ENCODE assay signal across 19 mouse cellular contexts in the genomic region with DNA sequence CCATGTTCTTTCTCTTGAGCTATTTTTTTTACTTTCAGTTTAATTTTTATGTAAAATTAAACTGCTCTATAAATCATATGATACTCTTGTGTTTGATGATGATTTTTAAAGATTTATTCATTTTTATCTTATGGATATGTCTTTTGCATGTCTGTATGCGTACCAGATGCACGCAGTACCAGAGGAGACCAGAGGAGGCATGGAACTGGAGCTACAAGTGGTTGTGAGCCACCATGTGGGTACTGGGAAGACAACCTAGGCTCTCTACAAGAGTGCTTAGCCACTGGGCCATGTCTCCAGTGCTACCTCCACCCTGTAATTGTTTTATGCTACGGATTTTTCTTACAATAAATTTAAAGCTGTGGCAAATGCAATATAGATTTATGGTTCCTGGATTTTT.
DNase-seq lines count a peak whose midpoint lies in the region; ATAC-seq and TF ChIP-seq lines count a peak whose summit lies in the region.
"Had no signal": no experiment of that assay in that cellular context is flagged by ENCODE, and none has a peak within 500 bp of the region (broad histone marks: within the 10 kb centered on the region; RNA-seq: fewer than 3 reads in every experiment).

No protein-coding gene starts in this region.

- no peak overlapping the region for H3K27ac ChIP-seq in heart, adult 2 months
- no peak overlapping the region for H3K27ac ChIP-seq in lung, postnatal 0 days (ENCODE audit: low read length)
- H3K27ac ChIP-seq in ES-E14 (ENCODE audit: insufficient read depth, low read depth, low read length, poor library complexity, severe bottlenecking), result no peak overlapping the region
- H3K27ac ChIP-seq: hindbrain, embryonic 12.5 days; macrophage; midbrain, embryonic 12.5 days; neural tube, embryonic 15.5 days had no signal

- no peak for DNase-seq in heart, adult 2 months
- no peak for DNase-seq in heart, adult 8-10 months (ENCODE audit: low spot score)
- no peak for DNase-seq in lung, postnatal 0 days (ENCODE audit: low spot score)
- DNase-seq in lung, adult 18-20 months, result no peak
- peak; percentile 3 for DNase-seq in ES-E14 (ENCODE audit: low read depth, low spot score)
- peak; percentile 18 to 32 for DNase-seq in thymus, postnatal 36 days
- no peak for DNase-seq in layer of hippocampus, adult 8-10 months (ENCODE audit: low spot score in 2 of 2)
- DNase-seq: adrenal gland, postnatal 10 days; cerebellum, adult 18-20 months; heart, adult 18-20 months; kidney, postnatal 10 days; liver, postnatal 0 days had no signal

- H3K4me3 ChIP-seq in heart, adult 2 months, result no peak overlapping the region
- no peak overlapping the region for H3K4me3 ChIP-seq in lung, postnatal 0 days (ENCODE audit: low read depth, low read length)
- H3K4me3 ChIP-seq in ES-E14 (ENCODE audit: insufficient read depth in 1 of 2, low read depth in 1 of 2, low read length in 2 of 2, poor library complexity in 1 of 2, severe bottlenecking in 1 of 2), result no peak overlapping the region
- H3K4me3 ChIP-seq: hindbrain, embryonic 12.5 days; midbrain, embryonic 12.5 days; myocyte; neural tube, embryonic 15.5 days had no signal

- H3K36me3 ChIP-seq in heart, adult 2 months (ENCODE audit: control insufficient read depth, insufficient read depth, low read length), result no peaks in the 10 kb centered on the region
- H3K36me3 ChIP-seq in lung, postnatal 0 days (ENCODE audit: insufficient read depth, low read length), result no peaks in the 10 kb centered on the region
- H3K36me3 ChIP-seq in ES-E14 (ENCODE audit: control insufficient read depth, insufficient read depth, low read length, poor library complexity, severe bottlenecking), result no peaks in the 10 kb centered on the region
- H3K36me3 ChIP-seq: hindbrain, embryonic 12.5 days; midbrain, embryonic 12.5 days; neural tube, embryonic 15.5 days had no signal

- no peak for TF ChIP-seq POLR2A in heart, adult 2 months (IDR thresholded peaks at IDR 0.05; ENCODE audit: insufficient read depth, low read depth, low read length)

- no peaks in the 10 kb centered on the region for H3K79me2 ChIP-seq in heart, adult 2 months (replicated peaks; ENCODE audit: control insufficient read depth, insufficient read depth, low read length)

- intact Hi-C loops in heart, adult 2 months (cut with DNase I), result no loop called here

- 93% methylated on average over 3 of the region's 3 CpGs for WGBS in heart, adult 2 months
- 87% methylated on average over 3 of the region's 3 CpGs for WGBS in lung, postnatal 0 days

- H3K27me3 ChIP-seq in heart, adult 2 months (ENCODE audit: control insufficient read depth, insufficient read depth, low read length), result no peaks in the 10 kb centered on the region
- H3K27me3 ChIP-seq in lung, postnatal 0 days (replicated peaks; ENCODE audit: insufficient read depth, low read length), result no peaks in the 10 kb centered on the region
- H3K27me3 ChIP-seq: hindbrain, embryonic 12.5 days; midbrain, embryonic 12.5 days; neural tube, embryonic 15.5 days had no signal

- no peak for TF ChIP-seq EP300 in heart, adult 2 months (IDR thresholded peaks at IDR 0.05; ENCODE audit: insufficient read depth, low read depth, low read length)
- TF ChIP-seq EP300 in lung, postnatal 0 days (IDR thresholded peaks at IDR 0.05), result no peak

- H3K4me1 ChIP-seq in heart, adult 2 months (ENCODE audit: control insufficient read depth, insufficient read depth, low read length), result no peaks in the 10 kb centered on the region
- H3K4me1 ChIP-seq in lung, postnatal 0 days (ENCODE audit: insufficient read depth, low read depth, low read length), result no peaks in the 10 kb centered on the region
- H3K4me1 ChIP-seq in ES-E14 (ENCODE audit: control insufficient read depth in 2 of 2, insufficient read depth in 2 of 2, low read length in 2 of 2, poor library complexity in 1 of 2), result no peaks in the 10 kb centered on the region
- H3K4me1 ChIP-seq: hindbrain, embryonic 12.5 days; midbrain, embryonic 12.5 days; neural tube, embryonic 15.5 days had no signal

- no peak for ATAC-seq in lung, postnatal 0 days
- ATAC-seq: forebrain, embryonic 14.5 days; intestine, embryonic 16.5 days; liver, postnatal 0 days had no signal

- TF ChIP-seq CTCF in heart, adult 2 months (IDR thresholded peaks at IDR 0.05), result peak; percentile 34
- 0 out of 2 replicates have a peak, but pooled peaks have one; percentile 28 for TF ChIP-seq CTCF in lung, postnatal 0 days (IDR thresholded peaks at IDR 0.05)

- H3K9ac ChIP-seq in heart, adult 2 months (ENCODE audit: low read depth, low read length), result no peak overlapping the region
- H3K9ac ChIP-seq in lung, postnatal 0 days (replicated peaks; ENCODE audit: low read depth), result no peak overlapping the region
- H3K9ac ChIP-seq in ES-E14 (ENCODE audit: insufficient read depth, low read depth, low read length, poor library complexity, severe bottlenecking), result no peak overlapping the region
- H3K9ac ChIP-seq: hindbrain, embryonic 12.5 days; liver, postnatal 0 days; midbrain, embryonic 12.5 days; neural tube, embryonic 15.5 days had no signal

- in situ Hi-C loops in ES-E14 (cut with MboI; ENCODE audit: low sequenced_read_pairs in 2 of 2, unreplicated experiment in 2 of 2), result no loop called here

- no peaks in the 10 kb centered on the region for H3K9me3 ChIP-seq in lung, postnatal 0 days (ENCODE audit: low read length)
- H3K9me3 ChIP-seq in ES-E14 (ENCODE audit: control insufficient read depth, insufficient read depth, low read depth, low read length), result no peaks in the 10 kb centered on the region
- H3K9me3 ChIP-seq: midbrain, embryonic 12.5 days; neural tube, embryonic 15.5 days had no signal

- H3K4me2 ChIP-seq in lung, postnatal 0 days (replicated peaks; ENCODE audit: low read depth, low read length), result no peak overlapping the region
- H3K4me2 ChIP-seq: hindbrain, embryonic 12.5 days; midbrain, embryonic 12.5 days; neural tube, embryonic 15.5 days had no signal

TF ChIP-seq in ES-E14, 5 proteins besides CTCF, POLR2A, EP300 and RAD21:
- no peak for TF ChIP-seq ZNF384 (IDR thresholded peaks at IDR 0.05; ENCODE audit: low read depth, low read length)
- no peak for TF ChIP-seq CHD2 (IDR thresholded peaks at IDR 0.05; ENCODE audit: low read depth, low read length)
- no peak for TF ChIP-seq ZC3H11A (IDR thresholded peaks at IDR 0.05; ENCODE audit: borderline replicate concordance, low read depth, low read length)
- no peak for TF ChIP-seq MAFK (IDR thresholded peaks at IDR 0.05; ENCODE audit: insufficient read depth, low read depth, low read length)

Comparison
In these comparisons a context has a peak if more than half of its experiments do, and no peak if none do; other contexts are left out.
1. DNase-seq: peak in ES-E14 (single experiment) and thymus, postnatal 36 days (2 of 2); none in heart, adult 2 months (0 of 2), heart, adult 8-10 months (single experiment), lung, postnatal 0 days (single experiment), lung, adult 18-20 months (0 of 2) and layer of hippocampus, adult 8-10 months (0 of 2).